Mouse (Mus musculus) cortical plate, adult 2 months (tissue): ENCODE results near the gene Srp72. TPM values are rescaled to one million over a fixed set of nuclear protein-coding genes. Genes with fewer than 3 reads are reported as not detected.
A peak's percentile ranks its signal among the peaks of the same experiment; 100 is the strongest.

Experiments used
- H3K27ac ChIP-seq: fragments of 200-500 bp; 2 replicates; pipeline ENCODE4 v1.5.1; 2012; ENCODE audit warnings: low read length, control low read depth, inconsistent platforms; ENCODE audit not compliant: insufficient read depth
- H3K4me1 ChIP-seq: fragments of 200-500 bp; 2 replicates; pipeline ENCODE4 v1.6.1; 2011; ENCODE audit warnings: low read length; ENCODE audit not compliant: control insufficient read depth, insufficient read depth
- H3K4me3 ChIP-seq: fragments of 200-500 bp; 2 replicates; pipeline ENCODE4 v1.5.1; 2011; ENCODE audit warnings: mild to moderate bottlenecking, low read length, control low read depth; ENCODE audit not compliant: insufficient read depth
- CTCF ChIP-seq: fragments of 200-500 bp; IDR thresholded peaks from 2 replicates; pipeline ENCODE4 v1.5.1; 2011; ENCODE audit warnings: mild to moderate bottlenecking, control low read depth, low read length; ENCODE audit not compliant: insufficient read depth; ENCODE audit errors: extremely low read depth
- POLR2A ChIP-seq: fragments of 200-500 bp; IDR thresholded peaks from 2 replicates; pipeline ENCODE4 v1.6.1; 2011; ENCODE audit warnings: mild to moderate bottlenecking, low read length, control low read depth; ENCODE audit not compliant: insufficient read depth; ENCODE audit errors: extremely low read depth
- polyA plus RNA-seq: library from polyadenylated mRNA; depleted of rRNA; stranded (reverse); fragments of >200 nt; gene quantifications from 2 replicates; pipeline ENCODE4 v1.2.3, GENCODE M21; 2012

The Srp72 gene
- polyA plus RNA-seq, 1 experiment: 62.6 TPM

- TF ChIP-seq POLR2A: no peak
- TF ChIP-seq CTCF: no peak
- Histone ChIP-seq H3K4me1 (peaks cover 3% of the 10 kb centered on the region; the same call in 1 of the 2 replicates), H3K27ac (no peak overlapping the region), H3K4me3 (no peak overlapping the region)
These were observed 26.7 kb upstream of the Srp72 start for GRCm38 (mm10) chr5:76947758-76948157.

- H3K4me3 ChIP-seq: peak overlapping the region; percentile 68
These were observed 24.0 kb upstream of the Srp72 start for GRCm38 (mm10) chr5:76950343-76951105.

GRCm38 (mm10) chr5:76951106-76952027 is 23.1 kb upstream of the Srp72 start, which contains the start of the genes Paics and Ppat:
TSS of gene Paics (plus strand) at chr5:76951307.
TSS of gene Ppat (minus strand) at chr5:76951578.
- TF ChIP-seq POLR2A (peak; percentile 92), CTCF (no peak)
- Histone ChIP-seq H3K27ac (no peak within 1 kb of the TSS; the same call in 1 of the 2 replicates), H3K4me1 (peaks cover 2% of the 10 kb centered on the region; the same call in 1 of the 2 replicates), H3K4me3 (peak within 1 kb of the TSS; percentile 68)

More at GRCm38 (mm10) chr5:76950343-76951105, 24.0 kb upstream of the Srp72 start:
- Histone ChIP-seq H3K4me1 (peaks cover 3% of the 10 kb centered on the region; the same call in 1 of the 2 replicates), H3K27ac (no peak overlapping the region)
- no peak for TF ChIP-seq CTCF
- TF ChIP-seq POLR2A: no peak

- Histone ChIP-seq H3K4me1 (no peaks in the 10 kb centered on the region), H3K4me3 (peak overlapping the region; percentile 68), H3K27ac (no peak overlapping the region)
- no peak for TF ChIP-seq CTCF
These were observed 22.1 kb upstream of the Srp72 start for GRCm38 (mm10) chr5:76952112-76953040.

GRCm38 (mm10) chr5:76953794-76954193 is 20.7 kb upstream of the Srp72 start:
- no peak overlapping the region for H3K4me3 ChIP-seq
- H3K27ac ChIP-seq: no peak overlapping the region
- TF ChIP-seq CTCF: no peak
- no peaks in the 10 kb centered on the region for H3K4me1 ChIP-seq

- H3K27ac ChIP-seq: no peak overlapping the region
- no peak for TF ChIP-seq POLR2A
- H3K4me3 ChIP-seq: no peak overlapping the region
- H3K4me1 ChIP-seq: no peaks in the 10 kb centered on the region
These were observed 20.1 kb upstream of the Srp72 start for GRCm38 (mm10) chr5:76954271-76954900.

- no peak overlapping the region for H3K27ac ChIP-seq
- no peaks in the 10 kb centered on the region for H3K4me1 ChIP-seq
- H3K4me3 ChIP-seq: no peak overlapping the region
- TF ChIP-seq POLR2A: no peak
These were observed 19.0 kb upstream of the Srp72 start for GRCm38 (mm10) chr5:76955474-76955873.

- Histone ChIP-seq H3K27ac (no peak overlapping the region), H3K4me3 (no peak overlapping the region), H3K4me1 (no peaks in the 10 kb centered on the region)
- TF ChIP-seq POLR2A: no peak
- peak; percentile 16; the same call in 1 of the 2 replicates for TF ChIP-seq CTCF
These were observed 16.5 kb upstream of the Srp72 start for GRCm38 (mm10) chr5:76957954-76958353.
